Mouse (Mus musculus): ENCODE results near the gene Ccnq. TPM values are rescaled to one million over a fixed set of nuclear protein-coding genes. Genes with fewer than 3 reads are reported as not detected.

The Ccnq gene
- polyA plus RNA-seq, 1 experiment from 2014 or later: 40.4 TPM

DNA sequence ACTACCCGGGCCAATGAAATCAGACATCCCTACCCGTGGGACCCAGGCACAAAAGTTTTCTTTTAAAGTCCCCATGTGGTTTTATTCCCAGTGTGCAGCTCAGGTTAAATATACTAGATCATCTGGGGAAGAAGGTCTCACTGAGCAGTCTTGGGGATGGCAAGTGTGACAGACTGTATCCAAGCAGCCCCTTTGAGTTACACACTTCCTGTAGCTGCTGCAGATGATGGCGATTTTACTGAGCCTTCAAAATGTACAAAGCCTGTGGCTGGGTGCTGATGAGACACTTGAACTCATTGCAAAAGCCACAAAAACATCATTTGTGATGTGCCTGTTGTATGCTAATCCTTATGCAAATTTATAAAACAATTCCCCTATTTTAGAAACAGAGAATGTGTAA lies 29.0 kb upstream of the Ccnq start:
- 84% methylated on average over 3 of the region's 3 CpGs for WGBS
- no peak overlapping the region for H3K4me3 ChIP-seq

DNA sequence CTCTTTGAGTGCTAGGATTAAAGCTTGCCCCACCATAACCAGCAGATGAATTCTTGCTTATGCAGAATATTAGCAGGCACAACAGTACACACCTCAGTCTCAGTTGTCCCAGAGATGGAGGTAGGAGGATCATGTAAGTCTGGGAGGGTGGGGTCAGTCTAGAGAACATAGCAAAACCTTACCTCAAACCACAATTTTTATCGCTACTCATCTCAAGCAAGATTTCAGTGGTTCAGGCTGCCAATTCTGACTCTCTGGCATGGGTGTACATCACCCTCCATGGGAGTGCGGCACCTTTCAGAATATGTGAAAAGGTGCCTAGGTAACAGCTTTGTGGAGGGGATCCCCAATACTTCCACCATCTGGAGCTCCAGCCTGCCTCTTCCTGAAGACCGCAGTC lies 28.5 kb upstream of the Ccnq start:
- H3K4me1 ChIP-seq: peaks cover 17% of the 10 kb centered on the region
- no peak for ATAC-seq (replicated peaks)
- no peaks in the 10 kb centered on the region for H3K27me3 ChIP-seq
- no peak overlapping the region for H3K27ac ChIP-seq (replicated peaks)
- no peak overlapping the region for H3K9ac ChIP-seq (replicated peaks)
- H3K9me3 ChIP-seq: no peaks in the 10 kb centered on the region
- 98% methylated on average over 3 of the region's 3 CpGs for WGBS
- no peak overlapping the region for H3K4me3 ChIP-seq
- H3K4me2 ChIP-seq (replicated peaks): no peak overlapping the region
- H3K36me3 ChIP-seq: no peaks in the 10 kb centered on the region

More for the DNA sequence above, 29.0 kb upstream of the Ccnq start:
- H3K27me3 ChIP-seq: no peaks in the 10 kb centered on the region
- no peak overlapping the region for H3K9ac ChIP-seq (replicated peaks)
- no peaks in the 10 kb centered on the region for H3K36me3 ChIP-seq
- H3K9me3 ChIP-seq: no peaks in the 10 kb centered on the region
- H3K4me2 ChIP-seq (replicated peaks): no peak overlapping the region
- no peak overlapping the region for H3K27ac ChIP-seq (replicated peaks)
- no peak for ATAC-seq (replicated peaks)
- peaks cover 22% of the 10 kb centered on the region for H3K4me1 ChIP-seq

- Histone ChIP-seq H3K27me3 (no peaks in the 10 kb centered on the region), H3K27ac (replicated peaks) (no peak overlapping the region), H3K9ac (replicated peaks) (no peak overlapping the region), H3K4me1 (peaks cover 17% of the 10 kb centered on the region), H3K36me3 (no peaks in the 10 kb centered on the region), H3K9me3 (no peaks in the 10 kb centered on the region), H3K4me2 (replicated peaks) (no peak overlapping the region), H3K4me3 (no peak overlapping the region)
- 49% methylated on average over 10 of the region's 10 CpGs for WGBS
- ATAC-seq (replicated peaks): no peak
Measured at GRCm38 (mm10) chr11:78777851-78778680, 26.5 kb upstream of the Ccnq start.

DNA sequence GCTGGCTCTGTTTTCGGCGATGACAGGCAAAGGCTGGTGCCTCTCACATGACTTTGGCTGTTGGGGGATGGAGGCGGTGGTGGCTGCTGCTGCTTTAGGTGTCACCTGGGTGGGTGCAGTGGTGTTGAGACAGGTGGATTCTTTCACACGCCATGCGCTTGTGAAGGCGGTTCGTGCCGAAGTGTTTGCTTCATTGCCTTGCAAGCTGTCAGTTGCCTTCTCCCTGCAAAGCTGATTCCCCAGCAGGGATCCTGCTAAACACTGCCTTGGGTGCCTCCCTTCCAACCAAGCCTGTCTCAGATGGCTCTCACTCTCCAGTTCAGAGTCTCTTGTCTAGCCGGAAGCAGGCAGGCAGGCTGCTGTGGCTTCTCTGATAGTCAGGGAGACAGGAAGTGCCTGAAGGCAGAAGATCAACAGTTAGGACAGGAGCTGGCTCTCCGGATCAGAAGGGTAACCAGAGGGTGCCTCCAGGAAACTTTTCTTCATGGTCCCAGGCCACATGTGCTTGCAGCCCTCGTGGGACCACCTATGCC lies 20.3 kb upstream of the Ccnq start:
- no peak overlapping the region for H3K27ac ChIP-seq (replicated peaks)
- no peak for ATAC-seq (replicated peaks)
- no peaks in the 10 kb centered on the region for H3K27me3 ChIP-seq
- no peak overlapping the region for H3K4me3 ChIP-seq
- peaks cover 13% of the 10 kb centered on the region for H3K4me1 ChIP-seq
- H3K9me3 ChIP-seq: no peaks in the 10 kb centered on the region
- H3K36me3 ChIP-seq: no peaks in the 10 kb centered on the region
- H3K9ac ChIP-seq (replicated peaks): no peak overlapping the region
- 73% methylated on average over 11 of the region's 11 CpGs for WGBS
- no peak overlapping the region for H3K4me2 ChIP-seq (replicated peaks)

DNA sequence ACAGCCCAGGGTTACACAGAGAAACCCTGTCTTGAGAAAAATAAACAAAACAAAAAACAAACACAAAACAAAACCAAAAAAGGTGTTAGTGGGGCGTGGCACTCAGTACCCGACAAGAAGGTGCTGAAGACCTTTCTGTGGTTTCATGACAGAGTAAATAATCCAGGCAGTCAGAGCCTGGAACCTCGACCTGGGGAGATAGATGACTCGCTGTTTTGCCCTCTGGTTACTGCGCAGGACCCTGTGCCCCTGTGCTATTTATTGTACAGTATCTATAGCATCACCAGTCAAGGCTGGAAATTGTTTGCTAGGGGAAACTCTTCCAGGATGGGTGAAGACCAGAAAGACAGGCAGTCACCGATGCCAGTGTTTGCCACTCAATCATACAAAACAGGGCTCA lies 18.9 kb upstream of the Ccnq start:
- Histone ChIP-seq H3K4me3 (no peak overlapping the region), H3K4me1 (peaks cover 13% of the 10 kb centered on the region), H3K4me2 (replicated peaks) (no peak overlapping the region), H3K27me3 (no peaks in the 10 kb centered on the region), H3K36me3 (no peaks in the 10 kb centered on the region), H3K27ac (replicated peaks) (no peak overlapping the region), H3K9me3 (no peaks in the 10 kb centered on the region), H3K9ac (replicated peaks) (no peak overlapping the region)
- WGBS: 89% methylated on average over 6 of the region's 6 CpGs
- ATAC-seq (replicated peaks): no peak

GRCm38 (mm10) chr11:78768778-78769177 lies 17.2 kb upstream of the Ccnq start:
- no peak overlapping the region for H3K4me3 ChIP-seq
- H3K9ac ChIP-seq (replicated peaks): no peak overlapping the region
- H3K27me3 ChIP-seq: no peaks in the 10 kb centered on the region
- no peak overlapping the region for H3K4me2 ChIP-seq (replicated peaks)
- no peaks in the 10 kb centered on the region for H3K36me3 ChIP-seq
- peaks cover 13% of the 10 kb centered on the region for H3K4me1 ChIP-seq
- no peaks in the 10 kb centered on the region for H3K9me3 ChIP-seq
- WGBS: 16% methylated on average over 3 of the region's 3 CpGs
- no peak; the same call in 1 of the 2 replicates for ATAC-seq (replicated peaks)
- no peak overlapping the region for H3K27ac ChIP-seq (replicated peaks)

- WGBS: 91% methylated on average over 6 of the region's 6 CpGs
- no peak overlapping the region for H3K4me3 ChIP-seq
- peaks cover 12% of the 10 kb centered on the region; the same call in 1 of the 2 replicates for H3K4me1 ChIP-seq
- H3K4me2 ChIP-seq (replicated peaks): no peak overlapping the region
- no peaks in the 10 kb centered on the region for H3K36me3 ChIP-seq
- no peaks in the 10 kb centered on the region for H3K9me3 ChIP-seq
- no peak overlapping the region for H3K9ac ChIP-seq (replicated peaks)
- no peak for ATAC-seq (replicated peaks)
- H3K27me3 ChIP-seq: no peaks in the 10 kb centered on the region
- H3K27ac ChIP-seq (replicated peaks): no peak overlapping the region
Measured at GRCm38 (mm10) chr11:78766069-78766830, 14.7 kb upstream of the Ccnq start.

DNA sequence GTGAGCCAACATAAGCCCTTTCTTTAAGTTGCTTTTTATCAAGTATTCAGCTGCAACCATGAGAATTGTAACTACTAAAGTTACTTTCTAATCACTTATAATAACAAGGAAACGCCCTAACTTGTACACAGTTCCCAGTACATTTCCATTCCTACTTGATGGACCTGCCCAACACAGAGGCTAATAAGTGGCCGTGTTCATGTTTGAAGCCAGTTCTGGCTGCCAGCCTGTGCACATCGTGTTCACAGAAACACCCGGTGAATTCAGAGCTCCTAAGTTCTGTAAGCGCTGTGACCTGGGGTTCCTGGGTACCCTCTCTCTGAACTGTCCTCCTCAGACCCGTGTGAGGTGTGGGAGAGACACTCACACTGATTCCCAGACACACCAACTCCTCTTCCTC lies 13.3 kb upstream of the Ccnq start:
- Histone ChIP-seq H3K9ac (replicated peaks) (no peak overlapping the region), H3K27ac (replicated peaks) (no peak overlapping the region), H3K36me3 (no peaks in the 10 kb centered on the region), H3K27me3 (no peaks in the 10 kb centered on the region), H3K4me1 (peaks cover 12% of the 10 kb centered on the region; the same call in 1 of the 2 replicates), H3K9me3 (no peaks in the 10 kb centered on the region), H3K4me2 (replicated peaks) (no peak overlapping the region), H3K4me3 (no peak overlapping the region)
- WGBS: 78% methylated on average over 6 of the region's 6 CpGs
- ATAC-seq (replicated peaks): no peak

DNA sequence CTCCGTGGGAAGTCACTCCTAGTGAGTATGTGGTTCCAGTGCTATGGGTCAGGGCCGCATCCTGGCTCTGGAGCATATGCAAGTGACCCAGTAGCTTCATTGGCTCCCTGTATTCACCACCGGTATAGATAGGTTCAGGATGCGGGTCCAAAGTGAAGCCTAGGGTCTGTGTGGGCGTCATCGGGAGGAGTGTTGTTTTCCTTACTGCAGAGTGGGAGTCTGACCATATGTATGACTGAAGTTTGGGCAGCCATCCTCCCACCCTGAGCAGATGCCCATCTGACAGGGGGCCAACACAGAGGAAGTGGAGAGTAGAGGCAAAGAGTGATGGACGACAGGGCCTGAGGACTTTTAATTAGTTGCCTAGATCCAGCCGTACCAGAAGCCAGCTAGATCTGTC lies 12.8 kb upstream of the Ccnq start:
- Histone ChIP-seq H3K4me3 (no peak overlapping the region), H3K4me2 (replicated peaks) (no peak overlapping the region), H3K9ac (replicated peaks) (no peak overlapping the region), H3K9me3 (no peaks in the 10 kb centered on the region), H3K27ac (replicated peaks) (no peak overlapping the region), H3K4me1 (peaks cover 12% of the 10 kb centered on the region; the same call in 1 of the 2 replicates), H3K36me3 (no peaks in the 10 kb centered on the region), H3K27me3 (no peaks in the 10 kb centered on the region)
- ATAC-seq (replicated peaks): no peak
- WGBS: 66% methylated on average over 8 of the region's 8 CpGs

GRCm38 (mm10) chr11:78762201-78762600 lies 10.7 kb upstream of the Ccnq start:
- WGBS: 25% methylated on average over 5 of the region's 5 CpGs

GRCm38 (mm10) chr11:78761086-78761485 lies 9.6 kb upstream of the Ccnq start:
- Histone ChIP-seq H3K9me3 (no peaks in the 10 kb centered on the region), H3K27ac (replicated peaks) (no peak overlapping the region), H3K4me3 (no peak overlapping the region), H3K36me3 (no peaks in the 10 kb centered on the region), H3K9ac (replicated peaks) (no peak overlapping the region), H3K4me1 (0 out of 2 replicates have a peak, but pooled peaks cover 6% of the 10 kb centered on the region), H3K27me3 (no peaks in the 10 kb centered on the region), H3K4me2 (replicated peaks) (no peak overlapping the region)
- ATAC-seq (replicated peaks): no peak
- WGBS: 38% methylated on average over 9 of the region's 9 CpGs

More at GRCm38 (mm10) chr11:78762201-78762600, 10.7 kb upstream of the Ccnq start:
- H3K4me1 ChIP-seq: 0 out of 2 replicates have a peak, but pooled peaks cover 6% of the 10 kb centered on the region
- no peak overlapping the region for H3K4me3 ChIP-seq
- no peak for ATAC-seq (replicated peaks)
- H3K9me3 ChIP-seq: no peaks in the 10 kb centered on the region
- H3K36me3 ChIP-seq: no peaks in the 10 kb centered on the region
- no peak overlapping the region for H3K4me2 ChIP-seq (replicated peaks)
- H3K27ac ChIP-seq (replicated peaks): no peak overlapping the region
- no peaks in the 10 kb centered on the region for H3K27me3 ChIP-seq
- H3K9ac ChIP-seq (replicated peaks): no peak overlapping the region

GRCm38 (mm10) chr11:78755299-78755698 lies 3.8 kb upstream of the Ccnq start:
- Histone ChIP-seq H3K4me1 (peaks cover 13% of the 10 kb centered on the region), H3K36me3 (no peaks in the 10 kb centered on the region), H3K9ac (replicated peaks) (no peak overlapping the region), H3K4me3 (no peak overlapping the region), H3K27ac (replicated peaks) (no peak overlapping the region), H3K9me3 (no peaks in the 10 kb centered on the region), H3K4me2 (replicated peaks) (no peak overlapping the region), H3K27me3 (no peaks in the 10 kb centered on the region)
- WGBS: 84% methylated on average over 1 of the region's 1 CpGs
- ATAC-seq (replicated peaks): no peak

Data from forebrain, embryonic 15.5 days (tissue).